Mouse (Mus musculus): ENCODE measurements around the gene Retreg1.

DNA sequence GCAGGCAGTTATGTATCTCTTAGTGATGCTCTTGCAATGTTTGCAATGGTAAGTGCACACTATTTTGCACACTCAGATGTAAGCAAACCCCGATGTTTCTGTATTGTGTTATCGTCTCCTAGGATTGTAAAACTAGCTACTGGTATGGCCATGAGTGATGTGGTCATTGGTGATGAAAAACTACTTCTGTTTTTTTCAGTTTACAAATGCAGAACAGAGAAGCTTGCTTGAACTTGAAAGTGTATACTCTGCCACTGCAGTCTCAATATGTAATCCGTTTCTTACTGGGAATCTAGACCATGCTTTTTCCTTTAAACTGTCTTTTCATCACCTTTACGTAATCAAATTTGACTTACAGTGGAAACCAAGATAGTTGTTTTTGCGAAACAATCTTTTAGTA, 129.8 kb downstream of the Retreg1 start:
- TF ChIP-seq CTCF (conservative IDR thresholded peaks at IDR 0.05 in 1 of 2, IDR thresholded peaks at IDR 0.05 in 1 of 2; ENCODE audit: low read depth in 2 of 2, low read length in 2 of 2), result no peak
- no peak for TF ChIP-seq SMC3 (IDR thresholded peaks at IDR 0.05; ENCODE audit: low read depth, low read length)
- no peak for TF ChIP-seq POLR2A (IDR thresholded peaks at IDR 0.05; ENCODE audit: low read depth, low read length)
- TF ChIP-seq BHLHE40 (IDR thresholded peaks at IDR 0.05; ENCODE audit: low read depth, low read length), result no peak
- TF ChIP-seq POLR2AphosphoS2 (IDR thresholded peaks at IDR 0.05; ENCODE audit: low read depth, low read length), result no peak
- no peak for TF ChIP-seq MAFK (IDR thresholded peaks at IDR 0.05; ENCODE audit: insufficient replicate concordance, low read length)
- TF ChIP-seq UBTF (IDR thresholded peaks at IDR 0.05; ENCODE audit: low read depth, low read length), result no peak
- TF ChIP-seq TBP (conservative IDR thresholded peaks at IDR 0.05; ENCODE audit: low read depth, low read length), result no peak
- no peak for TF ChIP-seq MAX (IDR thresholded peaks at IDR 0.05; ENCODE audit: low read length)
